Mouse (Mus musculus): ENCODE results near the gene Neurl4.

Neurl4 gene

DNA sequence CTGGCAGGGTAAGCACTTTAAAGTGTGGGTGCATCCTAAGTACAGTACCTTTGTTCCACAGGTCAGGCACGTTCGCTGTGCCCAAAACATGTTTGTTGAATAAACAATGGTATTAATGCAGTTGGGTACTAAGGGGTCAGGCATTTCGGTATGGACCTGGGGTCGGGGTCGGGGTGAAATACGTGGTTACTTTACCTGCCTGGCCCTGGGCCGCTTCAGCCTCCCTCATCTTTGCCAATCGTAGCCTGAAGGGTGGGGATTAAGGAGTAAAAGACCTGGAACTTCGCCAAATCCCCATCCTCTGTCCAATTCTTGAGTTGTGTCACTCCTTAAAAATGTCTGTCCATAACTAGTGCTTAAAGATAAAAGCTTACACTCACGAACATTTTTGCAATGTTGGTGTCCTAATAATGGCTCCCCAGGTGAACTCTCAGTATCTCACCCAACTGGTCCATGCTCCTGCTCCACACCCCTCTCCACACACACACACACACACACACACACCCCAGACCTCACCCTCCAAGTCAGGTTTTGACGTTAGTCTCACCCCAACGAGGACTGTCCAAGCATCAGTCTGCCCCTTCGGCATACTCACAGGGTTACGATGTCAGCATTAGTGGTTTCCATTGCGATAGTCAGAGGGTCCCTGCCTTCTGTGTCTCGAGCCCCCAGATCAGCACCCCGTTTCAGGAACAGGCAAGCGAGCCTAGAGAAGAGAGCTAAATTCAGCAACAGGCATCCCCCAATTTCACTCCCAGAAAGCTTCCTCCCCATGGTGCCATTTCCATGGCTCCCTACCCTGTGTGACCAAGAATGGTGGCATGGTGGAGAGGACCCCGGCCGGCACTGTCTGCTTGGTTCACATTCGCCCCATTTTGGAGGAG, 18.8 kb upstream of the Neurl4 start:
- peak in 1 of 2 experiments; percentile 15 for DNase-seq

DNA sequence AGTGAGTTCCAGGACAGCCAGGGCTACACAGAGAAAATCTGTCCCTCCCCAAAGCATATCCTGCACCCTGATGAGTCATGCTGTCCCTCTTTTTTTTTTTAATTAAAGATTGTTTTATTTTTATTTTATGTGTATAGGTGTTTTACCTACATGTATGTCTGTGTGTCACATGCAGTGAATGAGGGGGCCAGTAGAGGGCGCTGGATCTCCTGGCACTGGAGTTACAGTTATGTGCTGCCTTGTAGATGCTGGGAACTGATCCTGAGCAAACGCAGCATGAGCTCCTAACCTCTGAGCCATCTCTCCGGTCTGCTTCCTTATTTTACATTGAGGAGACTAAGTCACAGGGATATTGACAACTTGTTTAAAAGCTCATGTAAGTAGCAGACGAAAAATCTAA, 17.8 kb upstream of the Neurl4 start:
- peak; percentile 55 to 68 for DNase-seq

DNA sequence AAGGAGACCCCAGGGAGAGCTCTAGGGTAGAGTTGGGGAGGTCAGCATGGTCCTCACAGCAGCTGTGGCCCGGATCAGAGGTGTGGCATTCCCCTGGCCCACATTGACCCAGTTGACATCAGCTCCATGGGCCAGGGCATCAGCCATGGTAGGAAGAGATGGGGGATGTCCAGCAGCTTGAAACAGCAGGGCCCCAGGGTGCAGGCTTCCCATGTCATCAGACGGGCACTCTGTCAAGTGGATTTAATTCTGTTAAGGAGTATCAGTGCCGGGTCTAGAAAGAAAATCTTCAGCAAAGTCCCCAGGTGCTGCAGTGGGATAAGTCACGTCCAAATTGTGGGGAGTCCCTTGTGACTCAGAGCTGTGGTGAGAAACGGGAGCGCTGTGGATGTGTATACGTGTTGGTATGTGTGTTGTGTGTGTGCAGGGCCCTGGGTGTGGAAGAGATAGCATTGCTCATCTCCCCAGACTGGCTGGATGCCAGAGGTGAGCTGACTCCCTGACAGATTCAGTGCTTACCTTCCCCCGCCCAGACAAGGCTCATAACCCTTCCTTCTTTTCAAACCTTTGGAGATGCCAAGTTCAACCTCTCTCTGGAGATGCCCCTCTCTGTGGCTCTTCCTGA, 17.2 kb upstream of the Neurl4 start:
- peak in 1 of 2 experiments; percentile 34 for DNase-seq

DNA sequence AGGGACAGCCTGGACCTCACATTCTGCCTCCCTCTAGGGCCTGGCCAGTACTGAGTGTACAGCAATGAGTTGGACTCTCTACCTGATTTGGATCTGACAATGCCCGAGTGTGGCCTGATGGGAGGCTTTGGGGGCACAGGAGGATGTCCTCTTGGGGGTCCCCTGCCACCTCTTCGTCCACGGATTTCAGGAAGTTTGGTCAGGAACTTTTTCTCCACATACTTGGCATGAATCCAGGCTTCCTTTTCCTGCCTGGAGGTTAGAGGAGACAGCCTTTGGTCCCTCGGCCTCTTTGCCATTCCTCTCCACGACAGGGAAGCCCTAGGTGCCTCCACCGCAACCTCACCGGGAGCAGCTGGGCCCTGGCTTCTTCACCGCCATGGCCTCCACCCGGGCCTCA, 16.6 kb upstream of the Neurl4 start:
- DNase-seq, result peak in 1 of 2 experiments; percentile 27

DNA sequence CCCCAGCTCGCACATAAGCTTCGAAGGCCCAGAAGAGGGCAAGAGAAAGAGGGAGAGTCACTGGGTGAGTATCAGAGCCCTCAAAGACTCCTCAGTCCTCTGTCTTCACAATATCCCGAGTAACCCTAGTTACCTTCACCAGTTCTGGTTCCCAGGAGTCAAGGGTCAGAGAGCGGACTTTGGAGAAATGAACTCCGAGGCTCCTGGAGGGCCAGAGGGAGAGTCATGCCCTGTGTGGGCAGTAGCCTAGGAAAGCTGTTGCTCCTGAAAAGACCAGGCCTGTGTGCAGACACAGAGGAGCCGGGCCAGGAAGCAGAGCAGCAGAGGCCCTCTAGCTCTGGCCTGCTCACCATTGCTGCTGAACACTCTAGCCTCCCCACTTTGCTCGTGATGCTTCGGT, 16.2 kb upstream of the Neurl4 start:
- DNase-seq, result no peak

DNA sequence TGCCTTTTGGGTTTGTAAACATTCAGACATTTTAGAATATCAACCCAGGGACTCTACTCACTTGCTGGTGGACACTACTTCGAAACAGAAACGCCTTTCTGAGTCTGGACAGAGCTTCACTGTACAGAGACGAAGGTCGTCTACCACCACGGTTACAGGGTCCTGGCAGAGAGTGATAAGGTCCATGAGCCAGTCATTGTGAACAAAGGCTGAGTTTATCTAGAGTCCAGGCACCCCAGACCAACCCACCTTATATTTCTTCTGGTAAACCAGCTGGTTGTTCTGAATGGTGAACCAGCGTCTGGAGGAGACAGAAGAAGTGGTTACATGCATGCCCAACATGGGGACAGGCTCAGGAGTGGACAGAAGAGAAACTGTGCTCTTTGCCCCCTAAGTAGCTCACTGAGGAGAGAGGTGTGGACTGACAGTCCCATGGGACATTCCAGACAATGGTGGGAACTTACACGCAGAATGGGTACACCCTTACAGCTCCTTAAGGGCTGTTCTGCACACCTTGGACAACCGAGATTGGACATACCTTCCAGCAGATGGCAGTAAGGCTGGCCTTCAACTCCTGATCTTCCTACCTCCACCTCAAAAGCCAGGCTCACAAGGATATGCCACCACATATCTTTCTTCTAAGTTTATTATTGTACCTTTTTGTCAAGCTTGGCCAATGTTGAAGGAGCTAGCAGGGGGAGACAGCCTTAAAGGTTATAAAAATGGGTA, 13.8 kb upstream of the Neurl4 start:
- DNase-seq, result peak; percentile 30 to 57

DNA sequence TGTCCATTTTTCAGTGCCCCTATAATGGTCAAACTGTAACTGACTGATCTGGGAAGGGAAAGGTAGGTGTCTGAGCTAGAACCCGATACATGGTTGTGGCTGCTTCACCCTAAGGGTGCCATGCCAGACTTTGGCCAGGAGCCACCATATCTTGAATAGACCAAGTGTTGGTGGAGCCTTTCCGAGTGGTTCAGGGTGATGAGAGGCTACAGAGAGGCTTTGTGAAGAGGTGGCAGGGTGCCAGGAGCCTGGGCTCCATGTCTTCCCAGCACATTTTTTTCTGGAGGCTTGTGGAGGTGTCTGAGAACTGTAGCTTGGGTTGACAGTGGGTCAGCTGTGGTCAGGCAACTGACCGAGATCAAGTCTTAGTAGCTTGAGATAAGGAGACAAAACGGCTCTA, 9.4 kb upstream of the Neurl4 start:
- no peak for DNase-seq

DNA sequence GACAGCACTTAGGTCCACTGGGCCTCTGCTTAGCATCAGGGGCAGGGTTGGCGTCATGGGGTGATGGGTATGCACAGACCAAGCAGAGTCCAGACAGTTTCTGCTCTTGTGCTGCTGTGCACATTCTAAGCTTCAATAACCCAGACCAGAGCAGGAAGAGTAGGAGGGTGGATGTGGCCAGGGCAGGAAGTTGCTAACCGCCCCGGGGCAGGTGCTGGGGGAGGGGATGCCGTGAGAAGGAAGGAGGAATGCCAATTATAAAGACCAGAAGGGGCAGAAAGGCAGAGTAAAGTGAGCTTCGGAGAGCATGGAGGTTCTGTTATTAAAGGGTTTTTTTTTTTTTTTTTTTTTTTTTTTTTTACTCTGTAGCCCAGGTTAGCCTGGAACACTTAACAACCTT, 6.2 kb upstream of the Neurl4 start:
- peak; percentile 31 to 44 for DNase-seq

DNA sequence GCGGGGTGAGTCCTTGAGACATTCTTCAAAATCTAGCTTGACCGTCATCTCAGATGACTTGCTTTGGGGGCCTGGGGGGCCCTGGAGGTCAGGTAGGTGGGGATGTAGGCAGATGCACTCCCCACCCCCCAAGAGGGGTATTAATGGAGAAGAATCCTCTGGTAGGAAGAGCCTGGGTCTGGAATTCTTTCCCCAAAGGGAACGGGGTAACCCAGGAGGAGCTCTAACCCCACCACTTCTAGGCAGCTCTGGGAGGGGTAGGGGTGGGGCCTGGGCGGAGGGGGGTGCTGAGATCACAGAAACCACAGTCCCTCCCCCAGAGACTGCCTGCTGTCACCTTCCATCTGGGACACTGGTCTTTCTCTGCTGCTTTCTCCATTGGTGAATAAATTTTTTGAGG, 5.6 kb upstream of the Neurl4 start, which contains the start of gene Acap1:
TSS of gene Acap1 (minus strand) at position 249 of the 400 bp plus-strand sequence.
- no peak for DNase-seq

DNA sequence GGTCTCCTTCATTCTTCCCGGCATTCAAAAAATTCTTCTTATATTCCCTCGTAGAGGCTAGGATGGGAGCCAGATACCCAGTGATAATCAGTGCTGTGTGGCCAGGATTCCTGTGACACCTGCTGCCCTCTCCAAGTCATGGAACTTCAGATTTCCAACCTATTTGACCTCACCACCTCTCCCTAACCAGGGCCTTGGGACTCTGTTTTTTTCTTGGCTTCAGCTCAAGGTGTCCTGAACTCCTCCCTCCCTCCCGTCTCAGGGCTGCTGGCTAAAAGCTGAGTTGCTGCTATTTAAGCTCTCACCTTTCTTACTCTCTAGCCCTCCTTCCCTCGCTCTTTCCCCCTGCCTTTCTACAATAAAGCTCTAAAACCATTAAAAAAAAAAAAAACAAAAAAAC, 1.0 kb upstream of the Neurl4 start:
- DNase-seq, result no peak

DNA sequence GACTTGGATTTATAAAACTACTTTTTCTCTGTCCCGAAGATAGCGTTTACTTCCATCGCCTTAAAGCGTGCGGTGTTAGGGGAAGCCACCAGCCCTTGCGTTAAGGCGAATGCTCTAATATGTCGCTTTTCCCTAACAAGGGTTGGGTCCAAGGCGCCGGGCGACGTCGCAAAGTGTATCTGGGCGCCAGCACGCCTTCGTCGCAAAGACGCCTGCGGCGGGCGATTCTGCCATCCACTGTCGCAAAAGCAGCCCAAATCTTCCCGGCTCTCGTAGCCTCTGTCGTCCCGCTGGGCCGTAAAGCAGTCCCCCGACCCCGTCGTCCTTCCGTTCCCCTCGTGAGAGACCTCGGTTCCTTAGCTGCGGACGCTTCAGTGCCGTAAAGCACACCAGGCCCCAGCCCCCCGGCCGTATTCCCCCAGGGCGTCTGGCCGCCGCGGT, 554 bp downstream of the Neurl4 start:
- peak; percentile 92 to 96 for DNase-seq

DNA sequence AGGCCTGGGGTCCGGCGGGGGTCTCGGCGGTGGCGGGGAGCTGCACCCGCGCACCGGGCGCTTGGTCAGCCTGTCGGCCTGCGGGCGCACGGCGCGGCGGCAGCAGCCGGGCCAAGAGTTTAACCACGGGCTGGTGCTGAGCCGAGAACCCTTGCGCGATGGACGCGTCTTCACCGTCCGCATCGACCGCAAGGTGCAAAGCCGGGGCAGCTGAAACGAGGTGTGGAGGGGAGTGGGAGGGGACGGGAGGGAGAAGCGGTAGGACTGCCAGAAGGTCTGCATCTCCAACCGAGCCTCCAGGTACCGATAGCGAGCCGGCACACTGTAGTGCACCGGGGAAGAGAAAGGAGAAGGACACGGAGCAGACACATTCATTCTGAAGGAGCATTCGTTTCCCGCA, 1.1 kb downstream of the Neurl4 start:
- DNase-seq, result peak in 1 of 2 experiments; percentile 49

DNA sequence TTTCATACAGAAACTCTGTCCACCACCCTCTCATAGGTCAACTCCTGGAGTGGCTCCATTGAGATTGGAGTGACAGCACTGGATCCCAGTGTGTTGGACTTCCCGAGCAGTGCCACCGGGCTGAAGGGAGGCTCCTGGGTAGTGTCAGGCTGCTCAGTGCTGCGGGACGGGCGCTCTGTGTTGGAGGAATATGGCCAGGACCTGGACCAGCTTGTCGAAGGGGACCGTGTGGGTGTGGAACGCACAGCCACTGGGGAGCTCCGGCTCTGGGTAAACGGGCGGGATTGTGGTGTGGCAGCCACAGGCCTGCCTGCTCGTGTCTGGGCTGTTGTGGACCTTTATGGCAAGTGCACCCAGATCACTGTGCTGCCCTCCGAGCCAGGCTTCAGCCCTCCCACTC, 2.1 kb downstream of the Neurl4 start:
- DNase-seq, result no peak

DNA sequence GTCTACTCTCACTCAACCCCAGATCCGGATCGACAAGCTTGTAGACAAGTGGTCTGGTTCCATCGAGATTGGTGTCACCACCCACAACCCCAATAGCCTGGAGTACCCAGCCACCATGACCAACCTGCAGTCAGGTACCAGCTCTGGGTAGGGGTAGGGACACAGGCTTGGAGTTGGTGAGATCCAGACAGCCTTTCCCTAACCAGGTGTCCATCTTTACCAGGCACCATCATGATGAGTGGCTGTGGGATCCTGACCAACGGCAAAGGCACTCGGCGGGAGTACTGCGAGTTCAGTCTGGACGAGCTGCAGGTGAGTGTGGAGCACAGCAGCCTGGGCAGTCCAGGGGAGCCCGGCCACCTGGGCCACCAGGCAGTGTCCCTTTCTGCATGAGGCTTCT, 3.4 kb downstream of the Neurl4 start:
- no peak for DNase-seq

DNA sequence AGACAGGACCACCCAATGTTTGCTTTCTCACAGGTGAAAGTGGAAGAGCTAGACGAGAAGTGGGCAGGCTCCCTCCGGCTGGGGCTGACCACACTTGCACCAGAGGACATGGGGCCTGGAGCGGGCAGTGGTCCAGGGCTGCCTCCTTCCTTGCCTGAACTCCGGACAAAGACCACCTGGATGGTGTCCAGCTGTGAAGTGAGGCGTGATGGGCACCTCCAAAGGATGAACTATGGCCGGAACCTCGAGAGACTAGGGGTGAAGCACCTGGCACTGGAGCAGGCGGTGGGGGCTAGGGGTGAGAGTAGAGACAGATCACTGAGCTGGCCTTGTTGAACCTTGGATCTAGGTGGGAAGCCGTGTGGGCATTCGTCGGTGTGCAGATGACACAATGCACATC, 7.8 kb downstream of the Neurl4 start:
- DNase-seq, result peak; percentile 67 to 81

DNA sequence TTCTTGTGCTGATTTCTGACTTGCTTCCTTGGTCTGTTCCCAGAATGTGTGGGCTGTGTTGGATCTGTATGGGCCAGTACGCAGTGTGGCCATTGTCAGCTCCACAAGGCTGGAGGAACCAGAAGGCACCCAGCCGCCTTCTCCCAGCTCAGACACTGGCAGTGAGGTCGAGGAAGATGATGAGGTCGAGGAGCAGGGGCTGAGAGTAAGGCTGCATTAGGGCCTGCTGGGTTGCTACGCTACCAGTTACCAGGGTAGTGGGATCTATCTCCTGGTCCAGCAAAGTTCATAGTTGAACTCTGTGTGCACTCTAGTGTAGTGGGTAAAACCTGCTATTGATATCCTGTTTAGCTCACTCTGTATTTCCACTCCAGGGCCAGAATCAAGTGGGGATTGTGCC, 8.3 kb downstream of the Neurl4 start:
- DNase-seq, result no peak

DNA sequence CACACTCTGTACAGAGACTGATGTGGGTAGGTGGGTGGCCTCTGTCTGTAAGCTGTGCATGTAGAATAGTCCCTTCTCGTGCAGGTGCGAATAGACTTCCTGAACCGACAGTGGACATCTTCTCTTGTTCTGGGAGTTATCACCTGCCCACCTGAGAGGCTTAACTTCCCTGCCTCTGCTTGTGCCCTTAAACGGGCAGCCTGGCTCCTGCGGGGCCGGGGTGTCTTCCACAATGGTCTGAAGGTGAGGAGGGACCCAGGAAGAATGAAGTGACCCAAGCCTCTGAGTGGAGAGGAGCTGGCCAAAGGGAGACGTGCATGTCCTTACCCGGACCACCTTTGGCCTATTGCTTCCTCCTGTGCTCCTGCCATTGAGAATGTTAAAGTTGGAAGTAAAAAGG, 9.3 kb downstream of the Neurl4 start:
- DNase-seq, result no peak

DNA sequence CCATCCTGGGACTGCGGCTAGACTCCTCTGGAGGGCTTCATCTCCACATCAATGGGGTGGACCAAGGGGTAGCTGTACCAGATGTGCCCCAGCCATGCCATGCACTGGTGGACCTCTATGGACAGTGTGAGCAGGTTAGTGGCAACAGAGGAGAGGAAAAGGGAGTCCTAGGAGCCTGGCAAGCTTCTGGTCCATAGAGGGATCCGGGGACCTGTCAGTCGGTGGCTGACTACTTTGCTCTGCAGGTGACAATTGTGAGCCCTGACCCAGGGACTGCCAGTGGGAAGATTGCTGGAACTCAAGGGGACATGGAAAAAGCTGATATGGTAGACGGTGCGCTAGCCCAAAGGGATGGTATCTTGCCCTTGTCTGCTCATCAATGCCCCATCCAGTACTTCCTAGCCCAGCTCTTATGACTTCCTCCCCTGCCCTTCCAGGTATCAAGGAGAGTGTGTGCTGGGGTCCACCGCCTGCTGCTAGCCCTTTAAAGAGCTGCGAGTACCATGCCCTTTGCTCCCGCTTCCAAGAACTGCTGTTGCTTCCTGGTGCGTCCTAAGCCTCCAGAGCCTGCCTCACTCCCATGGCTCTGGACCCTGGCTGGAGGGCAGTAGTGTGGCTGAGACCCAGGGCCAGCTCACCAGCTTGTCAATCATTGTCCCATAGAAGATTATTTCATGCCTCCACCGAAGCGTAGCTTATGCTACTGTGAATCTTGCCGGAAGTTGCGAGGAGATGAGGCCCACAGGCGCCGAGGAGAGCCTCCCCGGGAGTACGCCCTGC, 10.1 kb downstream of the Neurl4 start:
- DNase-seq, result peak; percentile 25 to 57

DNA sequence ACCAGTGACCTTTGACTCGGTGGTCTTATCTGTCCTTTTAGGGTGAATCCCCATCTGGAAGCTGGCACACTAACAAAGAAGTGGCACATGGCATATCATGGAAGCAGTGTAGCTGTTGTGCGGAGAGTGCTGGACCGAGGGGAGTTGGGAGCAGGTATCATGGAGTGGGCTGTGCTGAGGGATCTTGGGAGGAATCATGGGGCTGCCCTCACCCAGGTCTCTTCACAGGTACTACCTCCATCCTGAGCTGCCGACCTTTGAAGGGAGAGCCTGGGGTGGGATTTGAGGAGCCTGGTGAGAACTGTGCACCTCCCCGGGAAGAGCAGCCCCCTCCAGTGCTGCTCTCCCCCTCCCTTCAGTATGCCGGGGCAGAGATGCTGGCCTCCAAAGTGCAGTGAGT, 10.8 kb downstream of the Neurl4 start:
- DNase-seq, result no peak

DNA sequence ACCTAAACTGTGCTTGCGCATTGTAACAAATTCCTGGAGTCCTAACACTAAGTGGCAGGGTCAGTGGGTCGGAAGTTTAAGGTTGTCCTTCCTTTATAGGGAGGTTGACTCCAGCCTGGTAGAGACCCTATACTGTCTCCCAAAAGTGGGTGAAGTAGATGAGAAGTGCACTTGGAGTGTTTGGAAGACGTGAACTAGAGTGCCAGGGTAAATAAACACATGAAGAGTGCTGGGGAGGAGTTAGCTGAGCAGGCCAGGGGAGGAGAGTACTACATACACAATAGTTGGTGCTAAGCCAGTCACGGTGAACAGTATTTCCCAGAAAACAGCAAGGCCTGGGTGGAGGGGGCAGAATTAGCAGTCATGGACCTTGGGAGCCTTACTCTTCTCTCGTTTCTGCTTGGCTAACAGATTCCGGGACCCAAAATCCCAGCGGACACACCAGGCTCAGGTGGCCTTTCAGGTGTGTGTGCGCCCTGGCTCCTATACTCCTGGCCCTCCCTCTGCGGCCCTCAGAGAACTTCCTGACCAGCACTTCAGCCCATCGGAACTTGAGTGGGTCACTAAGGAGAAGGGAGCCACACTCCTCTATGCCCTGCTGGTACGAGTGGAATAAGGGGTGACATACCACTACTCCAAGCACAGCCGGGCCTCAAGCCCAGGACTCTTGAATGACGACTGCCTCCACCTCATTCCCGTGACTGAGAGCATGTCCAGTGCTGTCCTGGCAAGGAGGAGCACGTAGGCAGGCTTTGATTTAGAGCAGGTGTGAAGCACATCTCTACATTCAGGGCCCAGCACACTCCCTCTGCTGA, 12.1 kb downstream of the Neurl4 start:
- no peak for DNase-seq

DNA sequence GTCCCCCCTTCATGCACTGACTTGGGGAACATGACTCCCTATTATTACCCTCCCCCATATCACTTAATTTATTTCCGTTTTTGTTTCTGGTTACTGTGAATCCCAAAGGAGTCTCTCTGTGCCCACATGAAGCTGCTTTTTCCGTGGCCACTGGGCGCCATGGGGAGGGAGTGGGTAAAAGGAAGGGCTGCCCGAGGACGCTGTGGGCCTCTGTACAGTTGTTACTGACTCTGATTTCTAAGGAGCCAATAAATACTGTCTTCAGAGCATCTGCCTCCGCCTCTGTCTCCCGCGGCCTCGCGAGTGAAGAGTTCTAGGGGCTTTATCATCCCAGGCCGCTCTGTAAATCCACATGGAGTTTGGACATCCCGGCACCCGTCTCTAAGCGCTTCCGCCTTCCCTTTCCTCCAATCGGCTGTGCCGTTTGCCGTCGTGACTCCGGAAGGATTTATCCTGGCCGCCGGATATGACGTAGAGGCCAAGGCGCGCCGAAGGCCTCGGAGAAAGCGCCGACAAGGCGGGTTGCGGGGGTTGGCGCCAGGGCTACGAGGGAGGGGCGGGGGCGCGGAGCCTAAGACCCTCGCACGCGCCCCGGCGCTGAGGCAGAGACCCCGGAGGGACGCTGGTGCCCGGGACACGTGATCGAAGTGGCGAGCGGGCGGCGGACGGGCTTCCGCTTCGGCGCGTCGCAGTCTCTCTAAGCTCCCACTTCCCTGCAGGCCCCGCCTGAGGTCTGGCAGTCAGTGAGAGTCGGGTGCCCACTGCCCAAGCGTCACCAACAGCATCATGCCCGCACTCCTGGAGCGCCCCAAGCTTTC, 12.9 kb downstream of the Neurl4 start, which contains the start of gene Gps2:
TSS of gene Gps2 (plus strand) at position 335 of the 818 bp plus-strand sequence.
- DNase-seq, result peak; percentile 93 to 96
